Mouse (Mus musculus) small intestine, adult 2 months (tissue): ENCODE measurements around the gene Olfml2b.

Experiments used
- CTCF ChIP-seq: fragments of 200-500 bp; IDR thresholded peaks from 2 replicates; pipeline ENCODE4 v1.5.1; 2012; ENCODE audit warnings: low read depth, mild to moderate bottlenecking, control low read depth, inconsistent platforms, low read length, moderate library complexity, mixed read lengths; ENCODE audit not compliant: insufficient replicate concordance, insufficient read length; ENCODE audit errors: extremely low read depth
- POLR2A ChIP-seq: fragments of 200-500 bp; IDR thresholded peaks from 2 replicates; pipeline ENCODE4 v1.6.1; 2012; ENCODE audit warnings: low read depth, mild to moderate bottlenecking, control low read depth, inconsistent platforms, low read length, moderate library complexity

DNA sequence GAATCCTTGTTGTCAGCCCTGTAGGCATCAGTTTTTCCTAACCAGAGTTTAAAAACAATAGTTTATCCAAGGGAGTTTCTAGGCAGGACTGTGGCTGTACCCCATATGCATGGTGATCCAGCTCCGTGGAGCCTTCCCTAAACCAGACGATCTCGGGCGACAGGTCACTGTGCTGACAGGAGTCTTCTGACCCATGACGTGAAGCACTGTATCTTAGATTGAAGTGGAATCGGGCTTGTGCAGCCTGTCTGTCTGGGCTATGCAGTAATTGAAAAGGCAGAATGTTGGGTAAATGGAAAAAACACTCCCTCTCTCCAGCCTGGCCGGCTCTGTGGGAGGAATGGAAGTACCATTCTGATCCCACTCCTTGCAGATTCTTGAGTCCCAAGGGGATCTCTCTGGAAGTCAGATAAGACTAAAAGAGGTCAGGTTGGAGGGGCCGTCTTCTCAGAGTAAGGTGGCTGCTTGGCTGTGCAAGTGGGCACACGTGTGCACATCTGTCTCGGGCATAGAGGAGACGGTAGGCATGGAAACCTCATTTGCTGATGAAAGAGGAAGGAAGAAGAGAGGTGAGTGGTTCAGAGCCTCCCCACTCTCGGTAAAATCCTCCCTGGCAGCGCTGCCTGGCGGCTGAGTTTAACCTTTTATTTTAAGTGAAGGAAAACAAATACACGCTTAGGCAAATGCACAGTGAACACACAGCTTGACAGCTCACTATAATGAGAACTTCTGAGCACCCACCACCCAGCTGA lies 7.8 kb downstream of the Olfml2b start:
- TF ChIP-seq POLR2A = no peak
- no peak for TF ChIP-seq CTCF
